ENCODE assay signal across 8 mouse cellular contexts in genomic region chr11:78856310-78856709, GRCm38 (mm10). TPM values are rescaled to one million over a fixed set of nuclear protein-coding genes. Genes with fewer than 3 reads are reported as not detected.
A peak's percentile ranks its signal among the peaks of the same experiment; 100 is the strongest.
DNase-seq lines count a peak whose midpoint lies in the region; ATAC-seq and TF ChIP-seq lines count a peak whose summit lies in the region.

No protein-coding gene starts in this region.

- peaks cover 33% of the 10 kb centered on the region for H3K4me1 ChIP-seq in forebrain, embryonic 10.5 days
- H3K4me1 ChIP-seq in forebrain, embryonic 12.5 days = peaks cover 24% of the 10 kb centered on the region
- H3K4me1 ChIP-seq in heart, postnatal 0 days (ENCODE audit: control insufficient read depth, insufficient read depth) = no peaks in the 10 kb centered on the region
- H3K4me1 ChIP-seq in small intestine, adult 2 months (ENCODE audit: control insufficient read depth, insufficient read depth, insufficient read length, low read length) = peaks cover 6% of the 10 kb centered on the region; the same call in 1 of the 2 replicates

- WGBS in forebrain, embryonic 10.5 days = 12% methylated on average over 7 of the region's 7 CpGs
- WGBS in forebrain, embryonic 12.5 days = 8% methylated on average over 7 of the region's 7 CpGs
- 8% methylated on average over 7 of the region's 7 CpGs for WGBS in heart, postnatal 0 days
- WGBS in small intestine, adult 2 months = 8% methylated on average over 7 of the region's 7 CpGs

- H3K4me2 ChIP-seq in forebrain, embryonic 12.5 days = no peak overlapping the region
- no peak overlapping the region for H3K4me2 ChIP-seq in heart, postnatal 0 days (ENCODE audit: low read depth, low read length)

- DNase-seq in forebrain, embryonic 10.5 days (ENCODE audit: extremely low spot score, low spot score) = peak; percentile 84
- DNase-seq in adrenal gland, postnatal 14 days = peak; percentile 92
- peak; percentile 62 for DNase-seq in embryo, embryonic 11.5 days (ENCODE audit: low read depth, low spot score)
- DNase-seq in heart, postnatal 0 days (ENCODE audit: low spot score) = peak; percentile 74
- DNase-seq in layer of hippocampus, postnatal 10 days (ENCODE audit: low spot score in 2 of 2) = peak; percentile 87 to 89

- H3K4me3 ChIP-seq in forebrain, embryonic 10.5 days = no peak overlapping the region
- H3K4me3 ChIP-seq in forebrain, embryonic 12.5 days (replicated peaks) = no peak overlapping the region
- no peak overlapping the region for H3K4me3 ChIP-seq in heart, postnatal 0 days (ENCODE audit: low read depth, low read length)
- no peak overlapping the region for H3K4me3 ChIP-seq in small intestine, adult 2 months (ENCODE audit: low read depth, low read length)

- H3K36me3 ChIP-seq in forebrain, embryonic 10.5 days (replicated peaks) = no peaks in the 10 kb centered on the region
- no peaks in the 10 kb centered on the region for H3K36me3 ChIP-seq in forebrain, embryonic 12.5 days (replicated peaks)
- H3K36me3 ChIP-seq in heart, postnatal 0 days (replicated peaks; ENCODE audit: control insufficient read depth, insufficient read depth, low read length) = no peaks in the 10 kb centered on the region
- no peaks in the 10 kb centered on the region for H3K36me3 ChIP-seq in small intestine, adult 2 months (ENCODE audit: control insufficient read depth, insufficient read depth, low read length)

- no peak overlapping the region for H3K27ac ChIP-seq in forebrain, embryonic 10.5 days
- no peak overlapping the region for H3K27ac ChIP-seq in forebrain, embryonic 12.5 days
- no peak overlapping the region for H3K27ac ChIP-seq in heart, postnatal 0 days (ENCODE audit: low read depth)
- no peak overlapping the region for H3K27ac ChIP-seq in small intestine, adult 2 months (ENCODE audit: insufficient read depth, low read depth, low read length)

- H3K9ac ChIP-seq in forebrain, embryonic 12.5 days = no peak overlapping the region
- H3K9ac ChIP-seq in heart, postnatal 0 days (replicated peaks; ENCODE audit: low read depth, low read length) = no peak overlapping the region

- TF ChIP-seq EP300 in heart, postnatal 0 days (IDR thresholded peaks at IDR 0.05; ENCODE audit: low read depth) = no peak

- H3K9me3 ChIP-seq in forebrain, embryonic 10.5 days = no peaks in the 10 kb centered on the region
- H3K9me3 ChIP-seq in forebrain, embryonic 12.5 days = no peaks in the 10 kb centered on the region
- no peaks in the 10 kb centered on the region for H3K9me3 ChIP-seq in heart, postnatal 0 days (replicated peaks; ENCODE audit: control insufficient read depth, low read length)

- TF ChIP-seq POLR2A in small intestine, adult 2 months (IDR thresholded peaks at IDR 0.05; ENCODE audit: low read depth, low read length) = no peak

- TF ChIP-seq CTCF in heart, postnatal 0 days (IDR thresholded peaks at IDR 0.05; ENCODE audit: low read depth) = peak; percentile 96
- peak; percentile 91 for TF ChIP-seq CTCF in small intestine, adult 2 months (IDR thresholded peaks at IDR 0.05; ENCODE audit: extremely low read depth, insufficient read length, insufficient replicate concordance, low read depth, low read length)

- no peaks in the 10 kb centered on the region for H3K27me3 ChIP-seq in forebrain, embryonic 10.5 days (ENCODE audit: poor library complexity, severe bottlenecking)
- H3K27me3 ChIP-seq in forebrain, embryonic 12.5 days = no peaks in the 10 kb centered on the region
- H3K27me3 ChIP-seq in heart, postnatal 0 days (ENCODE audit: control insufficient read depth, insufficient read depth, low read length) = no peaks in the 10 kb centered on the region
- no peaks in the 10 kb centered on the region for H3K27me3 ChIP-seq in small intestine, adult 2 months (ENCODE audit: control insufficient read depth, insufficient read depth, low read length)

- no peak; the same call in 1 of the 2 replicates for ATAC-seq in forebrain, embryonic 12.5 days (ENCODE audit: low FRiP score)
- no peak; the same call in 1 of the 2 replicates for ATAC-seq in heart, postnatal 0 days (ENCODE audit: insufficient read depth, low read depth)
- peak; percentile 93 for ATAC-seq in megakaryocyte, adult 5-6 weeks (ENCODE audit: poor library complexity, severe bottlenecking)

RNA-seq across cellular contexts. Expression of gene Lyrm9, which starts 29.9 kb away (rescaled TPM):
- polyA plus RNA-seq in forebrain, embryonic 10.5 days (2016; fragmentation: Nextera tagmentation; extraction: Ambion mirVana) = 23.4 and 26.2 TPM in 2 replicates
- 24.8 and 26.0 TPM in 2 replicates for polyA plus RNA-seq in forebrain, embryonic 12.5 days (2016; fragmentation: Nextera tagmentation; extraction: Ambion mirVana)
- total RNA-seq in adrenal gland, postnatal 14 days (2021) = 26.1 and 32.7 TPM in 2 replicates
- 6.9 TPM in 2 replicates for total RNA-seq in heart, postnatal 0 days (2014; rRNA removed; ENCODE audit: low replicate concordance)
- 47.0 and 51.7 TPM in 2 replicates for polyA plus RNA-seq in heart, postnatal 0 days (2015; fragmentation: Nextera tagmentation; extraction: Ambion mirVana)
- 10 to 100 TPM; 23.5 to 24.6 TPM for total RNA-seq in layer of hippocampus, postnatal 10 days (2021)
- 1.4 and 6.4 TPM in 2 replicates for total RNA-seq in megakaryocyte, adult 5-6 weeks (2015)
- 29.1 and 31.6 TPM in 2 replicates for total RNA-seq in megakaryocyte, adult 5-6 weeks (2017)
- 11.4 and 14.0 TPM in 2 replicates for polyA plus RNA-seq in small intestine, adult 2 months (2012; rRNA removed)
